Mouse (Mus musculus): ENCODE results near the gene Tmem88.

Tmem88 gene

DNA sequence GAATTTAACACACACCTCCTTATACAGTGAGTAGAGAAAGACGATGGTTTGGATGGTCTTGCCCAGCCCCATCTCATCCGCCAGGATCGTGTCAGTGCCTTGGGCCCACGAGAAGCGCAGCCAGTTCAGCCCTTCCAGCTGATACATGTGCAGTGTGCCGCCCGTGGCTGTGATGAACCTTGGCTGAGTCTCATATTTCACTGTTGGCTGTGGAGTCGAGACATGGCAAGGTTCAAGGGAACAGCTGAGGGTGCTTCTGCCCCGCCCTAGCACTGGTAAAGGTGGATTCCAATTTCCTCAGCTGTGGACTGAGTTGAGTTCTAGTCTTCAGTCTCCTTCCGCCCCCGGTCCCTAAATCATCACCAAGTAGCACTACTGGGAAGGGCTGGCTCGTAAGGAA, 40.3 kb downstream of the Tmem88 start:
- DNase-seq (ENCODE audit: low spot score): no peak

DNA sequence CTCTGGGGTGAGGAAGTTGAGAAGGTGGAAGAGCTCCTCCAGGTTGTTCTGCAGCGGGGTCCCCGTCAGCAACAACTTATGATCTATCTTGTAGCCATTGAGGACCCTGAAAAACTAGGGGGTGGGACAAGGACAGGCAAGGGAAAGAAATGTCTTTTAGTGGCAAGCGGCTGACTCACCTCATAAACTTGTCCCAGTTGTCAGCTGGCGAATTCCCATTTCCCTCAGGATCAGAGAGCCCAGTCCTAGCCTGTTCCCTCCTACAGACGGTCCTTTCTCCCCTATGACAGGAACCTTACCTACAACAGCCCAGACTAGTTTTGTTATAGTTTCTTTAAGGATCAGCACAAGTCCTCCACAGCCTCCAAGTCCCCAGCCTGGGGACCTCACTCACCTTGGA, 41.5 kb downstream of the Tmem88 start:
- DNase-seq (ENCODE audit: low spot score): no peak

Measured in yolk sac, embryonic 10.5 days (tissue).